Mouse (Mus musculus): ENCODE data around the gene Gpr25.

DNA sequence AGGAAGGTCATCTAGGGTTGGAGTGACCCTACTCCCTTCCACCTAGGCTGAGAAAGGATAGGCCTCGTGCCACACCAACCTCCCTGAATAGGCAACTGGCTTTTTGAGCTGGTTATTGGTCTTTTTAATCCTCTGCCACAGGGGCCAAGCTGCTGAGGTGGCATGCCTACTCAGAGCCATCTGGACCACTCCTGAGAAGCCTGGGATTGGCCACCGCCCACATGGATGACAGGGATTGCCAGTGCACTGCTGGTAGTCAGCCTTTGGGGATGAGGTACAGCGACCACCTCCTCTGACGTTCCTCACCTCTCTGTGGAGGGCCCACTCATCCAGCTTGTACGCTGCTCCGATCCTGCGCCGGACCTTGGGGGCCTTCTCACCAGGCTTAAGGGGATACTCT lies 34.8 kb downstream of the Gpr25 start:
- no peak for TF ChIP-seq CTCF (IDR thresholded peaks at IDR 0.05; ENCODE audit: low read depth)
- no peak for TF ChIP-seq EP300 (IDR thresholded peaks at IDR 0.05; ENCODE audit: low read depth)

Measured in heart, postnatal 0 days (tissue).